Mouse (Mus musculus) midbrain, postnatal 0 days (tissue): ENCODE data around the gene Son. TPM values are rescaled to one million over a fixed set of nuclear protein-coding genes. Genes with fewer than 3 reads are reported as not detected.

ENCODE experiments used
- ATAC-seq: fragments of 200-750 bp; cut with Nextera tagmentation; 2 replicates; pipeline ENCODE4 v1.8.0; 2017; ENCODE audit warnings: moderate number of reproducible peaks, mild to moderate bottlenecking, moderate TSS enrichment, moderate library complexity; ENCODE audit not compliant: low FRiP score
- DNase-seq: peaks from one replicate; pipeline ENCODE4 v3.0.0-alpha.2; 2015; ENCODE audit warnings: low spot score
- H3K27ac ChIP-seq: fragments of 300-500 bp; sonication (generic); 2 replicates; pipeline ENCODE4 v1.5.1; 2014; ENCODE audit warnings: low read depth, mild to moderate bottlenecking, low read length, mixed read lengths
- H3K27me3 ChIP-seq: fragments of 300-500 bp; sonication (generic); 2 replicates; pipeline ENCODE4 v1.6.1; 2014; ENCODE audit warnings: low read length, control low read depth, mixed read lengths; ENCODE audit not compliant: insufficient read depth
- H3K36me3 ChIP-seq: fragments of 300-500 bp; sonication (generic); 2 replicates; pipeline ENCODE4 v1.6.1; 2014; ENCODE audit warnings: low read length, control low read depth, mixed read lengths; ENCODE audit not compliant: insufficient read depth
- H3K4me1 ChIP-seq: fragments of 300-500 bp; sonication (generic); 2 replicates; pipeline ENCODE4 v1.6.1; 2014; ENCODE audit warnings: mild to moderate bottlenecking, control low read depth, antibody characterized with exemption, low read length, mixed read lengths; ENCODE audit not compliant: insufficient read depth
- H3K4me2 ChIP-seq: fragments of 300-500 bp; sonication (generic); 2 replicates; pipeline ENCODE4 v1.6.1; 2014; ENCODE audit warnings: low read depth, mild to moderate bottlenecking, low read length, mixed read lengths; ENCODE audit not compliant: poor library complexity, severe bottlenecking
- H3K4me3 ChIP-seq: fragments of 300-500 bp; sonication (generic); 2 replicates; pipeline ENCODE4 v1.5.1; 2014; ENCODE audit warnings: low read depth, mild to moderate bottlenecking, low read length, moderate library complexity
- H3K9ac ChIP-seq: fragments of 300-500 bp; sonication (generic); replicated peaks from 2 replicates; pipeline ENCODE4 v1.6.1; 2014; ENCODE audit warnings: mild to moderate bottlenecking, low read length, moderate library complexity, mixed read lengths; ENCODE audit not compliant: poor library complexity, severe bottlenecking
- H3K9me3 ChIP-seq: fragments of 300-500 bp; sonication (generic); 2 replicates; pipeline ENCODE4 v1.6.1; 2016; ENCODE audit warnings: low read length, control low read depth
- CTCF ChIP-seq: IDR thresholded peaks from 2 replicates; pipeline ENCODE4 v1.5.1; 2016; ENCODE audit warnings: antibody characterized with exemption, mild to moderate bottlenecking
- WGBS: fragments of 180-500 bp; shearing (Covaris S2); extraction: QIAGEN DNeasy Blood & Tissue Kit; methylation state at CpG from one replicate; pipeline ENCODE4 v1.1.7; 2014; 5-methylcytosine and 5-hydroxymethylcytosine counted together
- polyA plus RNA-seq: library from polyadenylated mRNA; unstranded; fragments of >200 nt; fragmentation: Nextera tagmentation; extraction: Ambion mirVana; gene quantifications from 2 replicates; pipeline ENCODE4 v1.2.1, GENCODE M21; 2015
- total RNA-seq: library from RNA; depleted of rRNA; stranded (reverse); fragments of >200 nt; gene quantifications from 2 replicates; pipeline ENCODE4 v1.2.3, GENCODE M21; 2014

Gene Son
- total and polyA plus RNA-seq, 2 experiments from 2014 or later = 98.4 to 257 TPM

DNA sequence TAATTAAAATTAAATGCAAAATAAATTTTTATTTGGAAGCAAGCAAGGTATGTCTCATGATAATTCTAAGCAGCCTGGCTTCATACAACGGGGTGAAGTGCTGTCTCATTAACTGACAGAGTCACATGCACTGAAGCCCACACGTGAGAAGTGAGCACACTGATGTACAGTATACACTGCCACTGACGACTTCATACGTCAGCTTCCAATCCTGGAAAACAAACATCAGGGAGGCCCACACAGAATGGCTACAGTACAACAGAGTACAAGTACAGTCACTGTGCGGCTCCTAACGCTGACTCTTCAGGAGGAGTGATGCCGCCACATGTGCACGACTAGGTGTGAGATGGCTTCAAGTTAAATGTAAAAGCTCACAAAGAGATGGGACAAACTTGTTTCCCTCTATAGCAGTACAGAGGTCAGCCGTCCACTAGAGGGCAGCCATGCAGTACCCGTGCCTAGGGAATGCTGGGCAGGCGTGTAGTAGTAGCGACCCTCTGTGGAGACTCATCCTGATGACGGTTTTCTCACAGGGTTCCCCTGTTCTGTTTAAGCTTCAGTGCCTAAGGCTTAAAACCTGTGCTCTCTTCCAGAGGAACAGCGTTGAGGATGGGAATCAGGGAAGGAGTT, 47.3 kb downstream of the Son start:
- no peak overlapping the region for H3K4me3 ChIP-seq
- peak; percentile 97 for TF ChIP-seq CTCF
- no peak overlapping the region for H3K9ac ChIP-seq
- H3K9me3 ChIP-seq = no peaks in the 10 kb centered on the region
- H3K27ac ChIP-seq = no peak overlapping the region
- no peak overlapping the region for H3K4me2 ChIP-seq
- 34% methylated on average over 14 of the region's 14 CpGs for WGBS
- H3K27me3 ChIP-seq = no peaks in the 10 kb centered on the region
- ATAC-seq (peak; percentile 93), DNase-seq (peak; percentile 92)
- no peaks in the 10 kb centered on the region for H3K4me1 ChIP-seq
- H3K36me3 ChIP-seq = peaks cover 24% of the 10 kb centered on the region

DNA sequence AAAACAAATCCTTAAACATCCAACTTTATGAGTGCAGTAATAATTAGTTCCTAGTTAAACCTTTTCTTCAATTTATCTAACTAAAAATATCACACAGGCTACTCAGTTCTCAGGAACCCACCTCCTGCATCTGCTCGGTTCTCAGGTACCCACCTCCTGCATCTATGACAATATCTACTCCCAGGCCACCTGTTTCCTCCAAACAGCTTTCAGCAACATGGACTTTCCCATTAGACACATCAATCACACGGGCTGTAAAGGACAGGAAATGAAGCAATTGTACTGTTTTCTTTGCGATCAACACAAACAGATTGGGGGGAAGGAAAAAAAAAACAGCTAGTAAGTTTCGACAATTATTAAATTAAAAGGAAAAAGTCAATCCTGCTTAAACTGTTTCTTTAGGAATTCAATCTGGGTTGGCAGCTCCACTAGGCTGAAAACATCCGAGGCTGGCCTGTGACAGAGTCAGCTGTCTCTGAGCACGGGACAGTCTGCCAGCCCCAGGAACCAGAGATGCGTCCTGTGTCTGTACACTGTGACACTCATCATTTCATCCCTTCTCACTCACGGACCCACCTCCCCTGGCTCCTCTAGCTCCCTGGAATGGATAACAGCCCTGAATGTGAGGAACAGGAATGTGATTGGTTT, 47.9 kb downstream of the Son start:
- DNase-seq (no peak), ATAC-seq (no peak)
- no peak for TF ChIP-seq CTCF
- no peaks in the 10 kb centered on the region for H3K4me1 ChIP-seq
- no peaks in the 10 kb centered on the region for H3K9me3 ChIP-seq
- no peak overlapping the region for H3K9ac ChIP-seq
- H3K27me3 ChIP-seq = no peaks in the 10 kb centered on the region
- WGBS = 81% methylated on average over 8 of the region's 8 CpGs
- H3K27ac ChIP-seq = no peak overlapping the region
- no peak overlapping the region for H3K4me2 ChIP-seq
- no peak overlapping the region for H3K4me3 ChIP-seq
- H3K36me3 ChIP-seq = peaks cover 25% of the 10 kb centered on the region

DNA sequence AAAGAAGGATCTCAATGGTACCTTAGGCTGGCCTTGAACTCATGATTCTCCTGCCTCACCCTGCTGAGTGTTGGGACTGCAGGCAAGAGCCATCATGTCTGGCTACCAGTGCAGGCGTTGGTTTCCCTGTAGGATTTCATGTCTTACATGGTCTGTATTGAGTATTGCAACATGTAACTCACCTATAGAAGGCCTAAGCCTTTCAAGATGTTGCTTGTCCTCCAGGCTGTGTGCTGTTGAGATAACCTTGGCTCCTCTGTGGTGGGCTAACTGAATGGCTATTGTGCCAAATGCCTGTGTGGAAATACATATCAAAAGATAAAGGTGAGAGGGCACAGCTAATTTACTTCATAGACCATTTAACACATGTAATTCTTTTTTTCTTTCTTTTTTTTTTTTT, 51.7 kb downstream of the Son start:
- H3K27me3 ChIP-seq = no peaks in the 10 kb centered on the region
- no peak overlapping the region for H3K27ac ChIP-seq
- H3K4me2 ChIP-seq = no peak overlapping the region
- TF ChIP-seq CTCF = no peak
- H3K9me3 ChIP-seq = no peaks in the 10 kb centered on the region
- H3K9ac ChIP-seq = no peak overlapping the region
- DNase-seq = no peak
- H3K36me3 ChIP-seq = peaks cover 32% of the 10 kb centered on the region
- ATAC-seq = no peak
- H3K4me3 ChIP-seq = no peak overlapping the region
- H3K4me1 ChIP-seq = no peaks in the 10 kb centered on the region
- 96% methylated on average over 1 of the region's 1 CpGs for WGBS

DNA sequence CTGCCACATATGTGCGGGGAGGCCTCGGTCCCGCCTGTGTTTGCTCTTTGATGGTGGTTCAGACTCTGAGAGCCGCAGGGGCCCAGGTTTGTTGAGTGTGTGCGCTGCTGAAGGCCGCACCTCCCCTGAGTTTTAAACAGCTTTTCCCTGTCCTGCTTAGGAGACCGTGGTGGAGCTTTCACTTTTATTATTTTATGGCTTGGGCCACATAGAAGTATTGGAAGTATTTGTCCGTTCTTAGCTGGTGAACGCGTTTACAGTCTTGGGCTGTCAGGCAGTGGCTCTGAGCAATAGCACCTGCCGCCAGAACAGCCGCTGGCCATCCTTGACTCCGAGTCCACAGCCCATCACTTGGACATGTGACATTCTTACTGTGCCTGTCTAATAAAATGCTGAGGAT, 54.6 kb downstream of the Son start:
- no peaks in the 10 kb centered on the region for H3K27me3 ChIP-seq
- no peak overlapping the region for H3K9ac ChIP-seq
- TF ChIP-seq CTCF = no peak
- no peak overlapping the region for H3K4me3 ChIP-seq
- ATAC-seq = no peak
- no peak overlapping the region for H3K27ac ChIP-seq
- H3K36me3 ChIP-seq = peaks cover 43% of the 10 kb centered on the region
- no peak overlapping the region for H3K4me2 ChIP-seq
- no peak for DNase-seq
- no peaks in the 10 kb centered on the region for H3K4me1 ChIP-seq
- no peaks in the 10 kb centered on the region for H3K9me3 ChIP-seq
- WGBS = 91% methylated on average over 13 of the region's 13 CpGs

DNA sequence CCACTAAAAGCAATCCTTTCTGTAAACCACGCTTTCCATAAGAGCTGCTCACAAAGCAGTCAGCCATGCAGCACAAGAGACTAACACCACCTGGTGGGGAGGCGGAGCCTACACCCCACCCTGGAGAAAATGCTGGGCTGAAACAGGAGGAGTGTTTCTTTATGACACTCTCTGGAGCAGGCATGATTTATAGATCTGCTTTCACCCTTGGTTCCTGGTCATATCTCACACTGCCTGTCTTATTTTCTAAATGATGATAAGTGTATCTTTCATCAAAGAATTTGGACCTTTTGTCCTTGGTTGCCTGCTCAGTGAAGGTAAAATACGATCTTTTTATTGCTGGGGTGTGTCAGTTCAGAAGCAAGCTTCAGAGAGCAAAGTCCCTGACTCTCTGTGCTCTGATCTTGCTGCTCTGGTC, 55.5 kb downstream of the Son start:
- H3K36me3 ChIP-seq = peaks cover 45% of the 10 kb centered on the region
- 53% methylated on average over 3 of the region's 3 CpGs for WGBS
- ATAC-seq = no peak

DNA sequence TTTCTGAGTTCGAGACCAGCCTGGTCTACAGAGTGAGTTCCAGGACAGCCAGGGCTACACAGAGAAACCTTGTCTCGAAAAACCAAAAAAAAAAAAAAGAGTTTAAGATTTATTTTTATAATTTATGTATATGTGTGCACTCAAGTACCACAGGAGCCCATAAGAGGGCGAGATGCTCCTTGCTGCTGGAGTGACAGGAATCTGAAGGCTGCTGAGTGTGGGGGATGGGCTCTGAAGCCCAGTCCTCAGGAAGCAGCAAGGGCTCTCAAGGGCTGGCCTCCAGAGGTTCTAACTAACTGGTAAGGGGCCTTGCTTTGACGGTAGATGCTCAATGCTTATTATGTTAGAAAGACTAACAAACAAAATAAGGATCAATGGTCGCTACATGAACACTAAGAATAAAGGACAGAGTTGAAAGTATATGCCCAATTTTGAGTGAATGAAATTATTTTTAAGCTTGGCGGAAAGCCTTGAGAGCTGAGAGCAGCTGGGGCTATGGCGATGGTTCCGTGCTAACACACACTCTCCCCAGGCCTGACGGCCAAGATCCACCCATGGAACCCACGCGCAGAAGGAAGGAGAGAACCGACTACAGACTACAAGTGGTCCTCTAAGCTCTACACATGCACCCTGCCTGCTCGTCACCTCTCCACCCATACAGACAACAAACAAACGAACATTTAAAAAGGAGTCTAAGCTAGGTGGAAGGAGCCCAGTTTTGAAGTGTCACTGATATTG, 57.5 kb downstream of the Son start:
- H3K27ac ChIP-seq = no peak overlapping the region
- peaks cover 36% of the 10 kb centered on the region for H3K36me3 ChIP-seq

More for the DNA sequence above, 55.5 kb downstream of the Son start:
- H3K4me1 ChIP-seq = no peaks in the 10 kb centered on the region
- TF ChIP-seq CTCF = no peak
- no peak overlapping the region for H3K4me3 ChIP-seq
- H3K4me2 ChIP-seq = no peak overlapping the region
- H3K27me3 ChIP-seq = no peaks in the 10 kb centered on the region
- DNase-seq = no peak
- no peak overlapping the region for H3K9ac ChIP-seq
- no peak overlapping the region for H3K27ac ChIP-seq
- no peaks in the 10 kb centered on the region for H3K9me3 ChIP-seq

More for the DNA sequence above, 57.5 kb downstream of the Son start:
- Histone ChIP-seq H3K4me2 (no peak overlapping the region), H3K9me3 (no peaks in the 10 kb centered on the region), H3K4me1 (no peaks in the 10 kb centered on the region), H3K4me3 (no peak overlapping the region), H3K27me3 (no peaks in the 10 kb centered on the region), H3K9ac (no peak overlapping the region)
- WGBS = 89% methylated on average over 14 of the region's 14 CpGs
- peak; percentile 58 for TF ChIP-seq CTCF
- ATAC-seq (no peak), DNase-seq (peak; percentile 36)
